Mouse (Mus musculus): Measurements from ENCODE around the gene Tmem273. TPM values are rescaled to one million over a fixed set of nuclear protein-coding genes. Genes with fewer than 3 reads are reported as not detected.

Gene Tmem273
- polyA plus RNA-seq, 1 experiment: not detected

- Histone ChIP-seq H3K36me3 (ENCODE audit: control insufficient read depth, insufficient read depth, low read length) (no peaks in the 10 kb centered on the region), H3K4me3 (ENCODE audit: control insufficient read depth, low read depth, low read length) (no peak overlapping the region), H3K4me1 (ENCODE audit: control insufficient read depth, insufficient read depth, low read length) (no peaks in the 10 kb centered on the region), H3K27ac (ENCODE audit: control insufficient read depth, insufficient read depth, low read depth, low read length) (no peak overlapping the region), H3K27me3 (ENCODE audit: control insufficient read depth, insufficient read depth, low read length) (no peaks in the 10 kb centered on the region)
- TF ChIP-seq CTCF (IDR thresholded peaks at IDR 0.05; ENCODE audit: control insufficient read depth, insufficient read depth, insufficient replicate concordance, low read depth, low read length): peak; percentile 53; the same call in 1 of the 2 replicates
- TF ChIP-seq POLR2A (IDR thresholded peaks at IDR 0.05; ENCODE audit: control insufficient read depth, low read depth, low read length): no peak
These were observed 15.4 kb downstream of the Tmem273 start for GRCm38 (mm10) chr14:32801016-32801661.

GRCm38 (mm10) chr14:32801662-32802024 lies 15.9 kb downstream of the Tmem273 start:
- H3K27ac ChIP-seq (ENCODE audit: control insufficient read depth, insufficient read depth, low read depth, low read length): no peak overlapping the region
- H3K27me3 ChIP-seq (ENCODE audit: control insufficient read depth, insufficient read depth, low read length): no peaks in the 10 kb centered on the region
- TF ChIP-seq POLR2A (IDR thresholded peaks at IDR 0.05; ENCODE audit: control insufficient read depth, low read depth, low read length) (no peak), CTCF (IDR thresholded peaks at IDR 0.05; ENCODE audit: control insufficient read depth, insufficient read depth, insufficient replicate concordance, low read depth, low read length) (no peak)

GRCm38 (mm10) chr14:32810111-32810510 lies 24.3 kb downstream of the Tmem273 start:
- H3K4me3 ChIP-seq (ENCODE audit: control insufficient read depth, low read depth, low read length): no peak overlapping the region
- H3K4me1 ChIP-seq (ENCODE audit: control insufficient read depth, insufficient read depth, low read length): no peaks in the 10 kb centered on the region
- TF ChIP-seq CTCF (IDR thresholded peaks at IDR 0.05; ENCODE audit: control insufficient read depth, insufficient read depth, insufficient replicate concordance, low read depth, low read length) (no peak), POLR2A (IDR thresholded peaks at IDR 0.05; ENCODE audit: control insufficient read depth, low read depth, low read length) (no peak)
- no peak overlapping the region for H3K27ac ChIP-seq (ENCODE audit: control insufficient read depth, insufficient read depth, low read depth, low read length)
- H3K36me3 ChIP-seq (ENCODE audit: control insufficient read depth, insufficient read depth, low read length): no peaks in the 10 kb centered on the region
- H3K27me3 ChIP-seq (ENCODE audit: control insufficient read depth, insufficient read depth, low read length): no peaks in the 10 kb centered on the region

More at GRCm38 (mm10) chr14:32801662-32802024, 15.9 kb downstream of the Tmem273 start:
- Histone ChIP-seq H3K4me1 (ENCODE audit: control insufficient read depth, insufficient read depth, low read length) (no peaks in the 10 kb centered on the region), H3K36me3 (ENCODE audit: control insufficient read depth, insufficient read depth, low read length) (no peaks in the 10 kb centered on the region), H3K4me3 (ENCODE audit: control insufficient read depth, low read depth, low read length) (no peak overlapping the region)

- no peaks in the 10 kb centered on the region for H3K36me3 ChIP-seq (ENCODE audit: control insufficient read depth, insufficient read depth, low read length)
These were observed 26.7 kb downstream of the Tmem273 start for GRCm38 (mm10) chr14:32812429-32812828.

GRCm38 (mm10) chr14:32814961-32815360 lies 29.2 kb downstream of the Tmem273 start:
- H3K27me3 ChIP-seq (ENCODE audit: control insufficient read depth, insufficient read depth, low read length): no peaks in the 10 kb centered on the region
- H3K4me1 ChIP-seq (ENCODE audit: control insufficient read depth, insufficient read depth, low read length): no peaks in the 10 kb centered on the region
- TF ChIP-seq POLR2A (IDR thresholded peaks at IDR 0.05; ENCODE audit: control insufficient read depth, low read depth, low read length): no peak
- no peak for TF ChIP-seq CTCF (IDR thresholded peaks at IDR 0.05; ENCODE audit: control insufficient read depth, insufficient read depth, insufficient replicate concordance, low read depth, low read length)
- H3K36me3 ChIP-seq (ENCODE audit: control insufficient read depth, insufficient read depth, low read length): no peaks in the 10 kb centered on the region
- no peak overlapping the region for H3K4me3 ChIP-seq (ENCODE audit: control insufficient read depth, low read depth, low read length)
- H3K27ac ChIP-seq (ENCODE audit: control insufficient read depth, insufficient read depth, low read depth, low read length): no peak overlapping the region

More at GRCm38 (mm10) chr14:32812429-32812828, 26.7 kb downstream of the Tmem273 start:
- Histone ChIP-seq H3K4me3 (ENCODE audit: control insufficient read depth, low read depth, low read length) (no peak overlapping the region), H3K4me1 (ENCODE audit: control insufficient read depth, insufficient read depth, low read length) (no peaks in the 10 kb centered on the region), H3K27me3 (ENCODE audit: control insufficient read depth, insufficient read depth, low read length) (no peaks in the 10 kb centered on the region), H3K27ac (ENCODE audit: control insufficient read depth, insufficient read depth, low read depth, low read length) (no peak overlapping the region)
- TF ChIP-seq POLR2A (IDR thresholded peaks at IDR 0.05; ENCODE audit: control insufficient read depth, low read depth, low read length): no peak
- no peak for TF ChIP-seq CTCF (IDR thresholded peaks at IDR 0.05; ENCODE audit: control insufficient read depth, insufficient read depth, insufficient replicate concordance, low read depth, low read length)

GRCm38 (mm10) chr14:32816533-32816932 lies 30.8 kb downstream of the Tmem273 start:
- no peaks in the 10 kb centered on the region for H3K36me3 ChIP-seq (ENCODE audit: control insufficient read depth, insufficient read depth, low read length)
- no peaks in the 10 kb centered on the region for H3K27me3 ChIP-seq (ENCODE audit: control insufficient read depth, insufficient read depth, low read length)
- no peaks in the 10 kb centered on the region for H3K4me1 ChIP-seq (ENCODE audit: control insufficient read depth, insufficient read depth, low read length)
- H3K4me3 ChIP-seq (ENCODE audit: control insufficient read depth, low read depth, low read length): no peak overlapping the region
- TF ChIP-seq POLR2A (IDR thresholded peaks at IDR 0.05; ENCODE audit: control insufficient read depth, low read depth, low read length): no peak
- TF ChIP-seq CTCF (IDR thresholded peaks at IDR 0.05; ENCODE audit: control insufficient read depth, insufficient read depth, insufficient replicate concordance, low read depth, low read length): no peak
- H3K27ac ChIP-seq (ENCODE audit: control insufficient read depth, insufficient read depth, low read depth, low read length): no peak overlapping the region

GRCm38 (mm10) chr14:32817258-32817657 lies 31.5 kb downstream of the Tmem273 start:
- H3K36me3 ChIP-seq (ENCODE audit: control insufficient read depth, insufficient read depth, low read length): no peaks in the 10 kb centered on the region
- H3K27ac ChIP-seq (ENCODE audit: control insufficient read depth, insufficient read depth, low read depth, low read length): no peak overlapping the region
- H3K4me3 ChIP-seq (ENCODE audit: control insufficient read depth, low read depth, low read length): no peak overlapping the region
- no peaks in the 10 kb centered on the region for H3K27me3 ChIP-seq (ENCODE audit: control insufficient read depth, insufficient read depth, low read length)
- H3K4me1 ChIP-seq (ENCODE audit: control insufficient read depth, insufficient read depth, low read length): no peaks in the 10 kb centered on the region
- TF ChIP-seq CTCF (IDR thresholded peaks at IDR 0.05; ENCODE audit: control insufficient read depth, insufficient read depth, insufficient replicate concordance, low read depth, low read length) (no peak), POLR2A (IDR thresholded peaks at IDR 0.05; ENCODE audit: control insufficient read depth, low read depth, low read length) (no peak)
